Mouse (Mus musculus) liver, embryonic 14.5 days (tissue): ENCODE results near the gene Ccdc91. TPM values are rescaled to one million over a fixed set of nuclear protein-coding genes. Genes with fewer than 3 reads are reported as not detected.

ENCODE experiments used
- ATAC-seq: fragments of 200-750 bp; cut with Nextera tagmentation; 2 replicates; pipeline ENCODE4 v1.8.0; 2017; ENCODE audit warnings: moderate number of reproducible peaks, mild to moderate bottlenecking, moderate library complexity; ENCODE audit not compliant: insufficient read depth
- DNase-seq, 3 experiments: peaks; one replicate each; pipeline ENCODE4 v3.0.0-alpha.2; 2012 to 2013; ENCODE audit warnings: low read depth in 3 of 3, low spot score in 3 of 3
- H3K27ac ChIP-seq: fragments of 300-500 bp; sonication (generic); 2 replicates; pipeline ENCODE4 v1.5.1; 2014; ENCODE audit warnings: moderate library complexity, mild to moderate bottlenecking, control low read depth, inconsistent platforms
- H3K27me3 ChIP-seq: fragments of 300-500 bp; sonication (generic); 2 replicates; pipeline ENCODE4 v1.6.1; 2014; ENCODE audit warnings: mild to moderate bottlenecking, low read length, moderate library complexity; ENCODE audit not compliant: control insufficient read depth, insufficient read depth
- H3K36me3 ChIP-seq: fragments of 300-500 bp; sonication (generic); replicated peaks from 2 replicates; pipeline ENCODE4 v1.6.1; 2014; ENCODE audit warnings: low read depth; ENCODE audit not compliant: control insufficient read depth, insufficient read depth
- H3K4me1 ChIP-seq, 2 experiments: fragments of 200-500 bp in 1 of 2; fragments of 300-500 bp in 1 of 2; sonication (generic) in 1 of 2; replicated peaks; 2 replicates each; pipeline ENCODE4 v1.6.1; 2012 to 2014; ENCODE audit warnings: antibody characterized with exemption in 1 of 2, inconsistent platforms in 1 of 2, low read length in 1 of 2; ENCODE audit not compliant: control insufficient read depth in 2 of 2, insufficient read depth in 2 of 2
- H3K4me2 ChIP-seq: fragments of 300-500 bp; sonication (generic); 2 replicates; pipeline ENCODE4 v1.6.1; 2014; ENCODE audit warnings: low read depth, mild to moderate bottlenecking, control low read depth, moderate library complexity
- H3K4me3 ChIP-seq, 2 experiments: fragments of 200-500 bp in 1 of 2; fragments of 300-500 bp in 1 of 2; sonication (generic) in 1 of 2; 2 replicates each; pipeline ENCODE4 v1.5.1; 2012 to 2014; ENCODE audit warnings: low read depth in 2 of 2, low read length in 2 of 2, mild to moderate bottlenecking in 2 of 2, control low read depth in 1 of 2, inconsistent platforms in 1 of 2, moderate library complexity in 1 of 2; ENCODE audit not compliant: insufficient read depth in 1 of 2
- H3K9ac ChIP-seq: fragments of 300-500 bp; sonication (generic); replicated peaks from 2 replicates; pipeline ENCODE4 v1.6.1; 2014; ENCODE audit warnings: mild to moderate bottlenecking, control low read depth, moderate library complexity
- H3K9me3 ChIP-seq: fragments of 300-500 bp; sonication (generic); 2 replicates; pipeline ENCODE4 v1.6.1; 2016; ENCODE audit warnings: low read length, mixed read lengths; ENCODE audit not compliant: control insufficient read depth
- CTCF ChIP-seq: IDR thresholded peaks from 2 replicates; pipeline ENCODE4 v1.5.1; 2016; ENCODE audit warnings: antibody characterized with exemption, low read depth, control low read depth
- EP300 ChIP-seq: IDR thresholded peaks from 2 replicates; pipeline ENCODE4 v1.6.1; 2016; ENCODE audit warnings: antibody characterized with exemption, low read depth
- WGBS: fragments of 180-500 bp; shearing (Covaris S2); extraction: QIAGEN DNeasy Blood & Tissue Kit; methylation state at CpG from one replicate; pipeline ENCODE4 v1.1.7; 2014; ENCODE audit not compliant: insufficient replicate concordance; 5-methylcytosine and 5-hydroxymethylcytosine counted together
- polyA plus RNA-seq, 2 experiments: library from polyadenylated mRNA; depleted of rRNA in 1 of 2; stranded (reverse) in 1 of 2; unstranded in 1 of 2; fragments of >200 nt; fragmentation: Nextera tagmentation in 1 of 2; extraction: Ambion mirVana in 1 of 2; gene quantifications; 2 replicates each; pipeline versions ENCODE4 v1.2.1 to v1.2.3; 2012 to 2014

Ccdc91 gene
- polyA plus RNA-seq, 2 experiments = 3.1 to 3.9 TPM

- Histone ChIP-seq H3K9ac (no peak overlapping the region), H3K4me1 (no peaks in the 10 kb centered on the region), H3K27ac (no peak overlapping the region), H3K4me2 (no peak overlapping the region), H3K36me3 (no peaks in the 10 kb centered on the region), H3K27me3 (no peaks in the 10 kb centered on the region), H3K9me3 (no peaks in the 10 kb centered on the region), H3K4me3 (no peak overlapping the region)
- 49% methylated on average over 3 of the region's 3 CpGs for WGBS
- DNase-seq (no peak), ATAC-seq (no peak)
- TF ChIP-seq EP300 (no peak), CTCF (no peak)
These were observed 83.7 kb downstream of the Ccdc91 start for GRCm38 (mm10) chr6:147559316-147559715.

- Histone ChIP-seq H3K27ac (no peak overlapping the region), H3K36me3 (no peaks in the 10 kb centered on the region), H3K4me1 (no peaks in the 10 kb centered on the region), H3K4me3 (no peak overlapping the region), H3K4me2 (no peak overlapping the region), H3K9me3 (no peaks in the 10 kb centered on the region), H3K9ac (no peak overlapping the region), H3K27me3 (no peaks in the 10 kb centered on the region)
- TF ChIP-seq CTCF (no peak), EP300 (no peak)
- ATAC-seq (no peak), DNase-seq (no peak)
These were observed 84.8 kb downstream of the Ccdc91 start for GRCm38 (mm10) chr6:147560436-147560835.

DNA sequence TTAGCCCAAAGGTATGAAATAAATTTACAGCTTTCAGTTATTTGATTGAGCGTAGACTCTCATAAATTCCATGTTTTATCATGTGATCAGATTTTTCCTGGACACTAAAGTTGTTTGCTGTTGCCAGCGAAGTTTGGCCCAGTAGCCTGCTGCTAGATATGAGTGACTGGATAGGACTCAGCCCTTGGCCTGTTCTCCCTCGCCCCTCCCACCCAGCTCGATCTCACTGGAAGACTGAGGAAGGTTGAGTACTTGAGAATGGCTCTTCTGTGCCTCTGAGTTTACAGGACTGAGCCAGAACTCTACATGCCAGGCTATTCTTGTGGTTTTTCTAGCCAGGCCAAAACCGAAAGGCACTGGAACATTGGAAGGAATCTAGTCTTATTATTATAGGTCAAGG is 93.6 kb downstream of the Ccdc91 start:
- ATAC-seq = no peak
- no peaks in the 10 kb centered on the region for H3K36me3 ChIP-seq
- no peaks in the 10 kb centered on the region for H3K9me3 ChIP-seq
- no peak overlapping the region for H3K4me3 ChIP-seq
- 62% methylated on average over 5 of the region's 5 CpGs for WGBS
- no peak overlapping the region for H3K27ac ChIP-seq
- H3K4me1 ChIP-seq = no peaks in the 10 kb centered on the region
- no peaks in the 10 kb centered on the region for H3K27me3 ChIP-seq
- no peak for TF ChIP-seq CTCF
- no peak for DNase-seq
- H3K4me2 ChIP-seq = no peak overlapping the region
- no peak overlapping the region for H3K9ac ChIP-seq

DNA sequence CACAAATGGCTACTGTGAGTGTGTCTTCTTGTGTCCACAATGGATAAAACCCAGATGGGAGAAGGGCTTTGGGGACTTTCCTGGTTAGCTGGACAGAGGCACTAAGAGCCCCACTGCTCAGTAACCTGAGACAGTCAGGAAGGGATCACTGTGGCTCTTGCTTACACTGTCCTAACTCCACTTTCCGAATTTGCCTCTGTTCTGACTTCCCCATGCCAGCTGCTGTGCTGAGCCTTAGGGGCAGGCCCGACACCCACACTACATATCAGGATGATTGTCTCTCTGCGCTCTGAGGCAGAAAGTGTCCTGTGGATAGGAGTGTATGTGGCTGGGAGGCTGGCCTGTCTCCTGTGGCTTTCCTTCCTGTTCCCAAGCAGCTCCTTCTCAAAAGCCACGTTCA is 97.5 kb downstream of the Ccdc91 start:
- no peak for ATAC-seq
- Histone ChIP-seq H3K36me3 (no peaks in the 10 kb centered on the region), H3K27me3 (no peaks in the 10 kb centered on the region), H3K9me3 (no peaks in the 10 kb centered on the region), H3K4me1 (no peaks in the 10 kb centered on the region), H3K4me2 (no peak overlapping the region), H3K9ac (no peak overlapping the region), H3K27ac (no peak overlapping the region), H3K4me3 (no peak overlapping the region)
- TF ChIP-seq EP300 (no peak), CTCF (no peak)
- 36% methylated on average over 4 of the region's 4 CpGs for WGBS
- DNase-seq = no peak

DNA sequence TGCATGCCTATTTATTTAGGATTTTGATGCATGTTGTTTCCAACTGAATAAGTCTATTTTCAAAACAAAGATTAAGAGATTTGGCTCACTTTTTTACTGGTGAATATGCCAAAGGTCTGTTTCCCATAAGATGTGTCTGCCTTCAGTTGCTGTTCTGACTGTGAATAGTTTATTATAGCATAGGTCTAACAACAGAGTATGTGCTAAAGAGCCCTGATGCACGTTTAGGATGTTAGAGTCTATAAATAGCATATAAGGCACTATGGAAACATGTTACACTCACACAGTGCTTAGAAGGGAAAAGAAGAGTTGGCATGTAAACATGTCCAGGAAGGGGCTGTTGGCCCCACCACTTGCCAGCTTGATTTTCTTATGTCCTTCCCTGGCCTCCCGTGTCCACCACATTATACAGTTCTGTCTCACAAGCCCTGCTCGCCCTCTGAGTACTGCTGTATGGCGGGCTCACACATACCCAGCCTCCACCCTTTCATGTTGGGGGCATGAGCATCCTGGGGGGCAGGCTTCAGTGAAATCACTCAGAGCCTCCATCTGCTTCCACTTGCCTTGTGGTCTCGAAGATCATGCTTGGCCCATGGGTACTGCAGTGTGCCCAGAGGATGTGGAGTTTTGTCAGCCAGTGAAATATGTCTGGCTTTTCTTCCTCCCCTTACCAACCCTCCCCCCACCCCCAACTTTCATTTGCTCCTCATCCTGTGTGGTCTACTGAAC is 99.0 kb downstream of the Ccdc91 start:
- no peak for DNase-seq
- WGBS = 38% methylated on average over 5 of the region's 5 CpGs
- Histone ChIP-seq H3K9me3 (no peaks in the 10 kb centered on the region), H3K27me3 (no peaks in the 10 kb centered on the region), H3K4me1 (no peaks in the 10 kb centered on the region), H3K36me3 (no peaks in the 10 kb centered on the region), H3K27ac (no peak overlapping the region), H3K4me2 (no peak overlapping the region), H3K4me3 (no peak overlapping the region), H3K9ac (no peak overlapping the region)
- TF ChIP-seq CTCF = no peak
- no peak for TF ChIP-seq EP300
- ATAC-seq = no peak
